Mouse (Mus musculus) olfactory bulb, adult 2 months (tissue): ENCODE measurements at regions not wholly inside any gene's neighbourhood (a gene's known extent, or its start where the extent isn't known, plus 50 kb on each side); places are given as distances from the start of the nearest gene placed in this dataset.

Experiments
- CTCF ChIP-seq: fragments of 200-500 bp; IDR thresholded peaks from 2 replicates; pipeline ENCODE4 v1.5.1; 2012; ENCODE audit warnings: low read depth, mild to moderate bottlenecking, low read length, moderate library complexity; ENCODE audit not compliant: insufficient read depth
- POLR2A ChIP-seq: fragments of 200-500 bp; IDR thresholded peaks from 2 replicates; pipeline ENCODE4 v1.6.1; 2012; ENCODE audit warnings: mild to moderate bottlenecking, low read depth, low read length, moderate library complexity; ENCODE audit not compliant: insufficient read depth

- TF ChIP-seq CTCF (no peak), POLR2A (no peak)
These were observed 239.7 kb downstream of the Mtx2 start for GRCm38 (mm10) chr2:75065304-75065703.
